Mouse (Mus musculus) kidney, embryonic 15.5 days (tissue): Measurements from ENCODE around the gene Fyn. TPM values are rescaled to one million over a fixed set of nuclear protein-coding genes. Genes with fewer than 3 reads are reported as not detected.

Source experiments
- ATAC-seq: fragments of 200-750 bp; cut with Nextera tagmentation; replicated peaks from 2 replicates; pipeline ENCODE4 v1.8.0; 2017; ENCODE audit warnings: moderate TSS enrichment; ENCODE audit not compliant: low FRiP score
- H3K27ac ChIP-seq: fragments of 300-500 bp; sonication (generic); 2 replicates; pipeline ENCODE4 v1.5.1; 2015; ENCODE audit warnings: mild to moderate bottlenecking, inconsistent platforms
- H3K27me3 ChIP-seq: fragments of 300-500 bp; sonication (generic); 2 replicates; pipeline ENCODE4 v1.6.1; 2015; ENCODE audit warnings: inconsistent platforms
- H3K36me3 ChIP-seq: fragments of 300-500 bp; sonication (generic); 2 replicates; pipeline ENCODE4 v1.6.1; 2015; ENCODE audit warnings: inconsistent platforms
- H3K4me1 ChIP-seq: fragments of 300-500 bp; sonication (generic); 2 replicates; pipeline ENCODE4 v1.6.1; 2015; ENCODE audit warnings: inconsistent platforms
- H3K4me2 ChIP-seq: fragments of 300-500 bp; sonication (generic); 2 replicates; pipeline ENCODE4 v1.6.1; 2015; ENCODE audit warnings: moderate library complexity, mild to moderate bottlenecking, inconsistent platforms
- H3K4me3 ChIP-seq: fragments of 300-500 bp; sonication (generic); replicated peaks from 2 replicates; pipeline ENCODE4 v1.5.1; 2015; ENCODE audit warnings: mild to moderate bottlenecking, inconsistent platforms
- H3K9ac ChIP-seq: fragments of 300-500 bp; sonication (generic); 2 replicates; pipeline ENCODE4 v1.6.1; 2015; ENCODE audit warnings: mild to moderate bottlenecking, inconsistent platforms
- H3K9me3 ChIP-seq: fragments of 300-500 bp; sonication (generic); replicated peaks from 2 replicates; pipeline ENCODE4 v1.6.1; 2016; ENCODE audit warnings: inconsistent platforms
- WGBS: fragments of 180-500 bp; shearing (Covaris S2); methylation state at CpG from one replicate; pipeline ENCODE4 v1.1.7; 2015; ENCODE audit warnings: mixed read lengths; 5-methylcytosine and 5-hydroxymethylcytosine counted together
- polyA plus RNA-seq: library from polyadenylated mRNA; unstranded; fragments of >200 nt; fragmentation: Nextera tagmentation; extraction: Ambion mirVana; gene quantifications from 2 replicates; pipeline ENCODE4 v1.2.1, GENCODE M21; 2015

Gene Fyn
- polyA plus RNA-seq, 1 experiment from 2014 or later, result 26.2 TPM

- peak overlapping the region; percentile 39; the same call in 1 of the 2 replicates for H3K27ac ChIP-seq
- H3K36me3 ChIP-seq, result 0 out of 2 replicates have a peak, but pooled peaks cover 3% of the 10 kb centered on the region
- WGBS, result 53% methylated on average over 11 of the region's 11 CpGs
- no peak overlapping the region for H3K4me3 ChIP-seq
- H3K27me3 ChIP-seq, result no peaks in the 10 kb centered on the region
- no peak for ATAC-seq
- H3K4me1 ChIP-seq, result peaks cover 56% of the 10 kb centered on the region
- no peaks in the 10 kb centered on the region for H3K9me3 ChIP-seq
- no peak overlapping the region for H3K4me2 ChIP-seq
- H3K9ac ChIP-seq, result no peak overlapping the region
These were observed 118.1 kb downstream of the Fyn start for GRCm38 (mm10) chr10:39486501-39487450.

GRCm38 (mm10) chr10:39487740-39488415 lies 119.2 kb downstream of the Fyn start:
- WGBS, result 56% methylated on average over 14 of the region's 14 CpGs

GRCm38 (mm10) chr10:39488542-39488941 lies 119.9 kb downstream of the Fyn start:
- no peak overlapping the region for H3K9ac ChIP-seq
- ATAC-seq, result no peak
- no peaks in the 10 kb centered on the region for H3K36me3 ChIP-seq
- peaks cover 56% of the 10 kb centered on the region for H3K4me1 ChIP-seq
- no peak overlapping the region for H3K4me2 ChIP-seq
- WGBS, result 60% methylated on average over 3 of the region's 3 CpGs
- H3K4me3 ChIP-seq, result no peak overlapping the region
- H3K27me3 ChIP-seq, result no peaks in the 10 kb centered on the region
- H3K9me3 ChIP-seq, result no peaks in the 10 kb centered on the region
- no peak overlapping the region for H3K27ac ChIP-seq

More at GRCm38 (mm10) chr10:39487740-39488415, 119.2 kb downstream of the Fyn start:
- no peak overlapping the region for H3K4me3 ChIP-seq
- H3K9ac ChIP-seq, result no peak overlapping the region
- no peak overlapping the region for H3K27ac ChIP-seq
- ATAC-seq, result no peak
- H3K27me3 ChIP-seq, result no peaks in the 10 kb centered on the region
- H3K4me1 ChIP-seq, result peaks cover 56% of the 10 kb centered on the region
- no peaks in the 10 kb centered on the region for H3K9me3 ChIP-seq
- H3K4me2 ChIP-seq, result no peak overlapping the region
- 0 out of 2 replicates have a peak, but pooled peaks cover 3% of the 10 kb centered on the region for H3K36me3 ChIP-seq

GRCm38 (mm10) chr10:39488956-39489355 lies 120.3 kb downstream of the Fyn start:
- Histone ChIP-seq H3K4me2 (no peak overlapping the region), H3K27ac (no peak overlapping the region), H3K4me3 (no peak overlapping the region), H3K27me3 (no peaks in the 10 kb centered on the region), H3K9ac (no peak overlapping the region), H3K4me1 (peaks cover 56% of the 10 kb centered on the region), H3K9me3 (no peaks in the 10 kb centered on the region), H3K36me3 (no peaks in the 10 kb centered on the region)
- no peak for ATAC-seq
- WGBS, result 63% methylated on average over 3 of the region's 3 CpGs

- Histone ChIP-seq H3K36me3 (no peaks in the 10 kb centered on the region), H3K4me3 (no peak overlapping the region), H3K27ac (peak overlapping the region; percentile 56; the same call in 1 of the 2 replicates), H3K4me1 (peaks cover 40% of the 10 kb centered on the region), H3K4me2 (no peak overlapping the region), H3K9ac (no peak overlapping the region), H3K27me3 (no peaks in the 10 kb centered on the region), H3K9me3 (no peaks in the 10 kb centered on the region)
- WGBS, result 64% methylated on average over 9 of the region's 9 CpGs
- ATAC-seq, result no peak
These were observed 121.9 kb downstream of the Fyn start for GRCm38 (mm10) chr10:39490349-39491121.

- Histone ChIP-seq H3K4me3 (no peak overlapping the region), H3K4me1 (peaks cover 32% of the 10 kb centered on the region), H3K9ac (no peak overlapping the region), H3K4me2 (no peak overlapping the region), H3K9me3 (no peaks in the 10 kb centered on the region), H3K27ac (no peak overlapping the region), H3K27me3 (no peaks in the 10 kb centered on the region), H3K36me3 (no peaks in the 10 kb centered on the region)
- WGBS, result 88% methylated on average over 6 of the region's 6 CpGs
- no peak for ATAC-seq
These were observed 123.5 kb downstream of the Fyn start for GRCm38 (mm10) chr10:39492146-39492545.

GRCm38 (mm10) chr10:39493007-39493406 lies 124.4 kb downstream of the Fyn start:
- Histone ChIP-seq H3K36me3 (no peaks in the 10 kb centered on the region), H3K9me3 (no peaks in the 10 kb centered on the region), H3K4me3 (no peak overlapping the region), H3K27me3 (no peaks in the 10 kb centered on the region), H3K9ac (no peak overlapping the region), H3K27ac (no peak overlapping the region), H3K4me1 (peaks cover 24% of the 10 kb centered on the region), H3K4me2 (no peak overlapping the region)
- 98% methylated on average over 3 of the region's 3 CpGs for WGBS
- ATAC-seq, result no peak

GRCm38 (mm10) chr10:39498641-39499040 lies 130.0 kb downstream of the Fyn start:
- Histone ChIP-seq H3K4me1 (peaks cover 37% of the 10 kb centered on the region), H3K36me3 (no peaks in the 10 kb centered on the region), H3K4me3 (no peak overlapping the region), H3K27me3 (no peaks in the 10 kb centered on the region), H3K4me2 (no peak overlapping the region), H3K9ac (no peak overlapping the region), H3K9me3 (no peaks in the 10 kb centered on the region), H3K27ac (0 out of 2 replicates have a peak overlapping the region, but pooled peaks have one; percentile 13)
- WGBS, result 54% methylated on average over 7 of the region's 7 CpGs
- ATAC-seq, result no peak

GRCm38 (mm10) chr10:39501571-39501970 lies 132.9 kb downstream of the Fyn start:
- Histone ChIP-seq H3K4me3 (no peak overlapping the region), H3K9ac (no peak overlapping the region), H3K9me3 (no peaks in the 10 kb centered on the region), H3K36me3 (no peaks in the 10 kb centered on the region), H3K27me3 (no peaks in the 10 kb centered on the region), H3K4me2 (no peak overlapping the region), H3K4me1 (peaks cover 47% of the 10 kb centered on the region), H3K27ac (peak overlapping the region; percentile 23; the same call in 1 of the 2 replicates)
- 60% methylated on average over 10 of the region's 10 CpGs for WGBS
- no peak for ATAC-seq

- Histone ChIP-seq H3K9me3 (no peaks in the 10 kb centered on the region), H3K4me3 (no peak overlapping the region), H3K36me3 (no peaks in the 10 kb centered on the region), H3K4me2 (no peak overlapping the region), H3K9ac (no peak overlapping the region), H3K27me3 (no peaks in the 10 kb centered on the region), H3K4me1 (peaks cover 52% of the 10 kb centered on the region), H3K27ac (no peak overlapping the region)
- WGBS, result 61% methylated on average over 13 of the region's 13 CpGs
- ATAC-seq, result peak; percentile 6
These were observed 133.5 kb downstream of the Fyn start for GRCm38 (mm10) chr10:39501977-39502706.

- H3K27ac ChIP-seq, result no peak overlapping the region
- no peaks in the 10 kb centered on the region for H3K27me3 ChIP-seq
- peaks cover 51% of the 10 kb centered on the region for H3K4me1 ChIP-seq
- no peak for ATAC-seq
- H3K4me3 ChIP-seq, result no peak overlapping the region
- H3K36me3 ChIP-seq, result no peaks in the 10 kb centered on the region
- no peak overlapping the region for H3K4me2 ChIP-seq
- 65% methylated on average over 5 of the region's 5 CpGs for WGBS
- H3K9me3 ChIP-seq, result no peaks in the 10 kb centered on the region
- no peak overlapping the region for H3K9ac ChIP-seq
These were observed 134.7 kb downstream of the Fyn start for GRCm38 (mm10) chr10:39503331-39503730.
